20 mouse cellular contexts compared by ENCODE assay signal in genomic region chr12:74658406-74658805, GRCm38 (mm10).
DNase-seq lines count a peak whose midpoint lies in the region; ATAC-seq lines count a peak whose summit lies in the region.
"Had no signal": no experiment of that assay in that cellular context is flagged by ENCODE, and none has a peak within 500 bp of the region (broad histone marks: within the 10 kb centered on the region; RNA-seq: fewer than 3 reads in every experiment).

No protein-coding gene starts in this region.

- ATAC-seq in frontal cortex, adult (ENCODE audit: low TSS enrichment) = peak; percentile 80
- ATAC-seq in monocyte, adult 5-6 weeks (replicated peaks; ENCODE audit: insufficient number of reproducible peaks, low FRiP score, low TSS enrichment, poor library complexity, severe bottlenecking) = no peak
- ATAC-seq: activated CD4-positive, CD25-positive, alpha-beta regulatory T cell, adult 4 months; CD4-positive, CD25-positive, alpha-beta regulatory T cell, adult 4 months; Patski had no signal

- DNase-seq in frontal cortex, postnatal 36 days (ENCODE audit: low spot score in 2 of 2) = no peak
- peak; percentile 57 for DNase-seq in brain, adult 2 months (ENCODE audit: low read depth, low spot score)
- peak; percentile 60 for DNase-seq in telencephalon, adult 2 months (ENCODE audit: low read depth, low spot score)
- no peak for DNase-seq in ovary, postnatal 14 days (ENCODE audit: low spot score)
- DNase-seq: adrenal gland, adult 2 months; adrenal gland, adult 8-10 months; adrenal gland, postnatal 10 days; adrenal gland, postnatal 14 days; adrenal gland, postnatal 25 days; adrenal gland, postnatal 36 days; B cell, adult 2 months; cerebellum, adult 11 months; cerebellum, adult 11-12 months; cerebellum, adult 18-20 months; cerebellum, adult 2 months had no signal

Comparison
In these comparisons a context has a peak if more than half of its experiments do, and no peak if none do; other contexts are left out.
1. DNase-seq: peak in brain, adult 2 months (single experiment) and telencephalon, adult 2 months (single experiment); none in frontal cortex, postnatal 36 days (0 of 2) and ovary, postnatal 14 days (single experiment).